20 mouse cellular contexts compared by ENCODE assay signal in genomic region chr3:65203361-65204117, GRCm38 (mm10).
A peak's percentile ranks its signal among the peaks of the same experiment; 100 is the strongest.
DNase-seq lines count a peak whose midpoint lies in the region; ATAC-seq and TF ChIP-seq lines count a peak whose summit lies in the region.
"Had no signal": no experiment of that assay in that cellular context is flagged by ENCODE, and none has a peak within 500 bp of the region (broad histone marks: within the 10 kb centered on the region; RNA-seq: fewer than 3 reads in every experiment).

No protein-coding gene starts in this region.

- H3K9ac ChIP-seq in hindbrain, embryonic 12.5 days = no peak overlapping the region
- no peak overlapping the region for H3K9ac ChIP-seq in limb, embryonic 11.5 days (ENCODE audit: low read length)
- no peak overlapping the region for H3K9ac ChIP-seq in intestine, postnatal 0 days (ENCODE audit: low read depth, low read length)
- H3K9ac ChIP-seq: embryonic facial prominence, embryonic 13.5 days; forebrain, postnatal 0 days; kidney, embryonic 15.5 days; liver, postnatal 0 days had no signal

- no peaks in the 10 kb centered on the region for H3K27me3 ChIP-seq in hindbrain, embryonic 10.5 days (ENCODE audit: insufficient read depth, poor library complexity, severe bottlenecking)
- no peaks in the 10 kb centered on the region for H3K27me3 ChIP-seq in hindbrain, embryonic 12.5 days
- no peaks in the 10 kb centered on the region for H3K27me3 ChIP-seq in limb, embryonic 11.5 days (ENCODE audit: control insufficient read depth, insufficient read depth, low read length)
- no peaks in the 10 kb centered on the region for H3K27me3 ChIP-seq in intestine, postnatal 0 days (replicated peaks; ENCODE audit: control insufficient read depth, insufficient read depth, low read length)
- H3K27me3 ChIP-seq: embryonic facial prominence, embryonic 13.5 days; kidney, embryonic 15.5 days had no signal

- H3K4me1 ChIP-seq in hindbrain, embryonic 10.5 days (replicated peaks) = peaks cover 17% of the 10 kb centered on the region
- peaks cover 10% of the 10 kb centered on the region for H3K4me1 ChIP-seq in hindbrain, embryonic 12.5 days
- H3K4me1 ChIP-seq in limb, embryonic 11.5 days (ENCODE audit: control insufficient read depth, insufficient read depth, low read length) = 0 out of 2 replicates have a peak, but pooled peaks cover 8% of the 10 kb centered on the region
- no peaks in the 10 kb centered on the region for H3K4me1 ChIP-seq in intestine, postnatal 0 days (replicated peaks; ENCODE audit: control insufficient read depth, insufficient read depth, low read length)
- H3K4me1 ChIP-seq: kidney, embryonic 15.5 days had no signal

- no peak for TF ChIP-seq CTCF in intestine, postnatal 0 days (IDR thresholded peaks at IDR 0.05; ENCODE audit: low read depth)

- 0 out of 2 replicates have a peak overlapping the region, but pooled peaks have one; percentile 12 for H3K27ac ChIP-seq in hindbrain, embryonic 10.5 days
- no peak overlapping the region for H3K27ac ChIP-seq in hindbrain, embryonic 12.5 days
- no peak overlapping the region for H3K27ac ChIP-seq in limb, embryonic 11.5 days (replicated peaks; ENCODE audit: low read depth, low read length)
- no peak overlapping the region for H3K27ac ChIP-seq in intestine, postnatal 0 days (ENCODE audit: low read depth, low read length)
- H3K27ac ChIP-seq: embryonic facial prominence, embryonic 13.5 days; kidney, embryonic 15.5 days had no signal

- H3K4me3 ChIP-seq in hindbrain, embryonic 10.5 days = no peak overlapping the region
- H3K4me3 ChIP-seq in hindbrain, embryonic 12.5 days = no peak overlapping the region
- no peak overlapping the region for H3K4me3 ChIP-seq in limb, embryonic 11.5 days (ENCODE audit: low read depth, low read length)
- H3K4me3 ChIP-seq in intestine, postnatal 0 days (ENCODE audit: low read depth, low read length) = no peak overlapping the region
- H3K4me3 ChIP-seq: embryonic facial prominence, embryonic 13.5 days; kidney, embryonic 15.5 days had no signal

- 63% methylated on average over 8 of the region's 8 CpGs for WGBS in hindbrain, embryonic 10.5 days
- 77% methylated on average over 8 of the region's 8 CpGs for WGBS in hindbrain, embryonic 12.5 days
- WGBS in limb, embryonic 11.5 days = 54% methylated on average over 8 of the region's 8 CpGs
- 53% methylated on average over 8 of the region's 8 CpGs for WGBS in intestine, postnatal 0 days

- no peaks in the 10 kb centered on the region for H3K9me3 ChIP-seq in hindbrain, embryonic 10.5 days
- H3K9me3 ChIP-seq in hindbrain, embryonic 12.5 days (replicated peaks) = no peaks in the 10 kb centered on the region
- H3K9me3 ChIP-seq in limb, embryonic 11.5 days (ENCODE audit: control insufficient read depth, low read length) = no peaks in the 10 kb centered on the region
- no peaks in the 10 kb centered on the region for H3K9me3 ChIP-seq in intestine, postnatal 0 days (ENCODE audit: control insufficient read depth)
- H3K9me3 ChIP-seq: embryonic facial prominence, embryonic 13.5 days; G1E; kidney, embryonic 15.5 days had no signal

- H3K4me2 ChIP-seq in hindbrain, embryonic 12.5 days (replicated peaks) = no peak overlapping the region
- H3K4me2 ChIP-seq in limb, embryonic 11.5 days (ENCODE audit: low read depth, severe bottlenecking) = no peak overlapping the region
- H3K4me2 ChIP-seq in intestine, postnatal 0 days (replicated peaks; ENCODE audit: low read depth) = no peak overlapping the region
- H3K4me2 ChIP-seq: embryonic facial prominence, embryonic 13.5 days; kidney, embryonic 15.5 days had no signal

- no peak for ATAC-seq in hindbrain, embryonic 12.5 days (ENCODE audit: low FRiP score)
- no peak for ATAC-seq in limb, embryonic 11.5 days (ENCODE audit: insufficient number of reproducible peaks, low FRiP score, low TSS enrichment, low read depth)
- ATAC-seq in intestine, postnatal 0 days = no peak
- ATAC-seq: CD4-positive, CD25-positive, alpha-beta regulatory T cell, adult 4 months; forebrain, postnatal 0 days; liver, postnatal 0 days had no signal

- DNase-seq in hindbrain, embryonic 10.5 days (ENCODE audit: low spot score) = no peak
- peak; percentile 25 for DNase-seq in adipocyte (ENCODE audit: low spot score)
- peak; percentile 32 for DNase-seq in limb, embryonic 11.5 days (ENCODE audit: low spot score)
- peak; percentile 34 for DNase-seq in skeletal muscle tissue, adult 2 months (ENCODE audit: low read depth, low spot score)
- DNase-seq in cerebellum, adult 9-11 months = no peak
- DNase-seq: adrenal gland, adult 8-10 months; cerebellum, adult 11 months; cerebellum, postnatal 25 days; forebrain, postnatal 0 days; gastrocnemius, postnatal 36 days; heart, postnatal 4 days; liver; liver, postnatal 0 days; lung, postnatal 14 days had no signal

- no peaks in the 10 kb centered on the region for H3K36me3 ChIP-seq in hindbrain, embryonic 10.5 days
- H3K36me3 ChIP-seq in hindbrain, embryonic 12.5 days = no peaks in the 10 kb centered on the region
- no peaks in the 10 kb centered on the region for H3K36me3 ChIP-seq in limb, embryonic 11.5 days (ENCODE audit: control insufficient read depth, insufficient read depth, low read length)
- no peaks in the 10 kb centered on the region for H3K36me3 ChIP-seq in intestine, postnatal 0 days (ENCODE audit: control insufficient read depth, insufficient read depth)
- H3K36me3 ChIP-seq: embryonic facial prominence, embryonic 13.5 days; G1E; kidney, embryonic 15.5 days had no signal

Comparison
In these comparisons a context has a peak if more than half of its experiments do, and no peak if none do; other contexts are left out.
1. DNase-seq: peak in adipocyte (single experiment), limb, embryonic 11.5 days (single experiment) and skeletal muscle tissue, adult 2 months (single experiment); none in hindbrain, embryonic 10.5 days (single experiment) and cerebellum, adult 9-11 months (single experiment).